Mouse (Mus musculus): ENCODE data around the gene Zfp709. TPM values are rescaled to one million over a fixed set of nuclear protein-coding genes. Genes with fewer than 3 reads are reported as not detected.

Gene Zfp709
- 11.6 TPM for total RNA-seq (2023)

GRCm38 (mm10) chr8:71881618-71882274 lies at the start of gene Zfp709:
Zfp709 (plus strand) TSS chr8:71882019.

GRCm38 (mm10) chr8:71908309-71909261 lies 26.8 kb downstream of the Zfp709 start, which contains the start of the genes Zfp882 and Zfp617:
Zfp882 (plus strand) TSS chr8:71908608.
Zfp617 (plus strand) TSS chr8:71908635.

Other genes starting within 250 kb of the Zfp709 start
- gene Unc13a, start 210.3 kb upstream of the Zfp709 start, total RNA-seq (2023): 0.77 TPM
- 89.5 TPM for gene Jak3, start 205.7 kb upstream of the Zfp709 start, total RNA-seq (2023)
- gene Insl3, start 192.8 kb upstream of the Zfp709 start, total RNA-seq (2023): 50.5 TPM
- 0.98 TPM for gene B3gnt3, start 180.2 kb upstream of the Zfp709 start, total RNA-seq (2023)
- gene Fcho1, start 156.3 kb upstream of the Zfp709 start, total RNA-seq (2023): 133 TPM
- 7.2 TPM for gene Zfp882, start 26.6 kb downstream of the Zfp709 start, total RNA-seq (2023)
- gene Zfp617, start 26.6 kb downstream of the Zfp709 start, total RNA-seq (2023): 8.7 TPM
- gene Zfp961, start 69.0 kb downstream of the Zfp709 start, total RNA-seq (2023): 12.2 TPM
- 11.6 TPM for gene Cyp4f18, start 127.6 kb downstream of the Zfp709 start, total RNA-seq (2023)
- gene Olfr372, start 159.2 kb downstream of the Zfp709 start, total RNA-seq (2023): not detected
- gene Olfr373, start 201.2 kb downstream of the Zfp709 start, total RNA-seq (2023): not detected
- not detected for gene Olfr374, start 225.0 kb downstream of the Zfp709 start, total RNA-seq (2023)